Mouse (Mus musculus) layer of hippocampus, postnatal 25 days (tissue): ENCODE measurements around the gene Lrwd1. TPM values are rescaled to one million over a fixed set of nuclear protein-coding genes. Genes with fewer than 3 reads are reported as not detected.

ENCODE experiments used
- DNase-seq, 2 experiments: peaks; one replicate each; pipeline ENCODE4 v3.0.0; 2022; ENCODE audit warnings: mixed read lengths in 2 of 2, low spot score in 1 of 2; ENCODE audit errors: extremely low spot score in 1 of 2
- microRNA-seq, 2 experiments: library from miRNA; unstranded; fragments of <30 nt; microRNA quantifications; one replicate each; pipeline ENCODE4 v1.2.0; 2021
- total RNA-seq, 2 experiments: library from RNA; stranded (reverse); gene quantifications; 2 replicates each; pipeline ENCODE4 v1.2.3; 2021

Gene Lrwd1
- total RNA-seq, 2 experiments from 2014 or later: 11.9 to 15.9 TPM

DNA sequence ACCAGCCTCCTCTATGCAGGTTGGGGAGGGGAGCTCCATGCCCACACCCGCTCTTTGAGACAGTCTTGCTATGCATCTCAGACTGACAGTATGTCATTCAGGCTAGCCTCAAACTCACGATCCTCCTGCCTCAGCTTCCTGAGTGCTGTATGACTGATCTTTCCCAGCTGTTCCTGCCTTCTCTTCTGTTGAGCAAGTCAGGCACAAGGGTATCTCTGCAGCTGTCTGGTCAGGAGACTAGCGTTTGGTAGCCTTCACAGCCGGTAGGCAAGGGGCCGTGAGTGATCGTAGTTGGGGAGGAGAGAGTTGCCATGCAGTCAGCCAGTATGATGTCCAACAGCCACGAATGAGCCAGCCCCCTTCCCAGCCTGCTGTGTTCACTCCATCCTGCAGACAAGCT, 40.8 kb downstream of the Lrwd1 start:
- no peak for DNase-seq

DNA sequence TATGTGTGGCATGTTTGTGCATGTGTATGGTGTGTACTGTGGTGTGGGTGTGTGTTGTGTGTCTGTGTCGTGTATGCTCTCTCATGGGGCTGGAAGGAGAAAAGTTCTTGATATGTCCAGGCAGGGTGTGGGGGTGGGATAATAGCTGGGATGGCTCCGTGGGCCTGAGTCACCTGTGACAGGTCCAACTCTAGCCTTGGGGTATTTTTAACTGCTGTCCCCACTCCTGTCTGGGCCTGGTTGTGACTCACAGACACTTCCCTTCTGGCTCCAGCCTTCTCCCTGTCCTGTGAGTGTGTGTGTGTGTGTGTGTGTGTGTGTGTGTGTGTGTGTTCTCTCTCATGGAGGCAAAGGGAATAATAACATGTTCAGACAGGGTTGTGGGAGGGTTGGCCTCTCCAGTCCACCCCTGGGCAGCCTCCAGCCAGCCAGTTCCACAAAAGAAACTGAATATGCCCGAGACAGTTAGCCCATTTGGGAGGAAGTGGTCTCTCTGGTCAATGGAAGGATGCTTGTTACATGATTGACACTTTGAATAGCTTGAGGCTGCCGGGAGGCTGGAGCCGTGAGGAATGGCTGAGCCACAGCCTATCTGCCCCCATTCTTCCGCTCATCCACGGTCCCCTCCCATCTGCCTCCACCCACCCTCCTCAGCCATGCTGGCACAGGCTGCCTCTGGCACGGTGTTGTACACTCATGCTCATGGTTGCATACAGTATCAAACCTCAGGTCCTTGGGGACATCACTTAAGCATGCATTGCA, 41.4 kb downstream of the Lrwd1 start:
- no peak for DNase-seq

DNA sequence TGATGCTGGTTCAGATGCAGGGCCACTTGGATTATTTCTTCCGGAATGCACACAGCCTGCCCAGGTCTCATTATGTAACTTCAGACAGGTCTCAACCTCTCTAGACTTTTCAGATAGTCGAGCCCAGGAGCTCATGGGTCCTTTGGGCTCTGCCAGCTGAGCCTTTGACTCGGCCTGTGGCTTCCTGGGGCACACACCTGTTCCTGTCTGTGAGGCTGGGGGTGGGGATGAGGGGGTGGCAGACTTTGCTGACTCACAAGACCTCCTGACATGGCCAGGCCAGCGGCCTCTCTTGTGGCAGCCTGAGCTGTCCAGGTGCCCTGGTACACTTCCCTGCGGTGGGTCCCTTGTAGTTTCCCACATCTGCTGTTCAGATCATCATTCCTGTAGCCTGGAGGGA, 43.9 kb downstream of the Lrwd1 start:
- no peak for DNase-seq

DNA sequence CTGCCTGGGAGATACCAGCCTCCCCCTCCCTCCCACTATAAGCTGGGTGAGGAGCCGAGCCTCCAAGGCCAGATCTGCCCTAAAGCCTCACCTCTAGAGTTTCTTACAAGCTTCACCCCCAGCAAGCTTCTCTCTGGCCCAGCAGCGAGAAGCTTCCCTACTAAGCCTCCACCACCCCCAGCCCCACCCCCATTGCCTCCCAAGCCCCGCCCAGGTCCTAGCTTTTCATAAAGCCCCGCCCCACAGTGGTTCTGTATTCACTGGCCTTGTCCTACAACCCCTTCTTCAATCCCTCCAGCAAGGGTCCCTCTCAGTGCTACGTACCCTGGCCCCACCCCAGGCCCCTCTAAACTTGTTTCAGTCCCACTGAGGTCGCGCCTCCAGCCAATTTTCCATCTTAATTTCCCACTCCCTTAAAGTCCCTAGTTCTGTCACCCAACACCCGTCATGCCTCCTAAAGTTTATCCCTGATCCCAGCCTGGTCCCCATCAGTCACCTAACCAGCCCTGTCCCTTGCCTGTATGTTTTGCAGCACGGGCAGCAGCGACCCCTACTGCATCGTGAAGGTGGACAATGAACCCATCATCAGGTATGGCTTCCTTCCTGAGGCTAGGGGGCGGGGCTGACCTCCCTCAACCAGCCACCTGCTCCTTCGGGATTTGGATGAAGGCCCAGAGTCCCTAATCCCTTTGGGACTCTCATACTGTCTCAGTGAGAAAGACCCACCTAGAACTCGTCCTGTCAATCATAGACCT, 46.9 kb downstream of the Lrwd1 start:
- no peak for DNase-seq

DNA sequence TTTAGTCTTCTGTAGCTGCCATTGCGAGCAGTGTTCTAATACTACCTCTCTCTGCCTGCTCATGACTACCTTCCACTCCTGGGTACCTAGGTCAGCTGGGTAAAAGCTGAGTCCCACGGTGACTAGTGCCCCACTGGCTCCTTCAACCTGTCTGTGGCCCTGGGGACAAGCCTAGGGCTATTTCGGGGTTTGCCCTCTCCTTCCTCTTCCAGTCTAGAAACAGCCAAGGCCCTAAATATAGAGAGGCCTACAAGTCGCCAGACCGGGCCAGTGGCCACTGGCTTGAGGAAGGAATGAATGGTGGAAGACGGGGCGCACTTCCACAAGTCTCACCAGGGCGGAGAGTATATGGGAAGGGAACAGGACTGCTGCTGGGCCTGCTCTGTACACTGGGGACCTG, 49.6 kb downstream of the Lrwd1 start:
- no peak for DNase-seq

DNA sequence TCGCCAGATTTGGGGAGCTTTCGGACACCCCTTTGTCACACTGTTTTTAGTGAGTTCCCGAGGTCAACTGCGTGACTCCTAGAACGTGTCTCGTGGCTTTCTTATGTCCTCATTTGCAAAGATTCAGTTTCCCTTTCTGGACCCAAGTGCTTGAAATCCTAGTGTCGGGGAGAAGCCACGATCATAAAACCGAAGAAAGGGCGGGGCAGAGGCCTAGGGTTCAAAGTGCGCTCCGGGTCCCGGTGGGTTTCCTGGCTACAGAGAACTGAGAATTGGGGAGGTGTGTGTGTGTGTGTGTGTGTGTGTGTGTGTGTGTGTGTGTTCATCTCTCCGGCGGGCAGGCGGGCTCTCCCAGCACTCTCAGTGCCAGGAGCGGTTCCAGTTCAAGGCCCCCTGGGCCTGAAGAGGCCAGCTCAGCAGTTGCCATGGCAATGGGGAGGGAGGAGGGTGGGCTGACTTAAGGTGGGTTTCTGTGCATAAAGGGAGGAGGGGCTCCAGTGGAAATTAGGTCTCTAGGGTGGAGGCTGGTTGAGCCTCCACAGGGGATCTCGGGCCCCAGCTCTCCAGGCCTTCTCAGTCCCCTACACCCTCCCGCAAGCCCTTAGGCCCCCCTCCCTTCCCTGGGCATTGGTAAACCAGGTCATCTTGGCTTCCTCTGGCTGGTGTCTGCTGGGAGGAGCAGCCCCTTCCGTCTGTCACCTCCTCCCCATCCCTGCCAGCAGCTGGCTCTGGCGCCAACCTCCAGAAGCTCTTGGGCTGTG, 50.8 kb downstream of the Lrwd1 start:
- no peak for DNase-seq

DNA sequence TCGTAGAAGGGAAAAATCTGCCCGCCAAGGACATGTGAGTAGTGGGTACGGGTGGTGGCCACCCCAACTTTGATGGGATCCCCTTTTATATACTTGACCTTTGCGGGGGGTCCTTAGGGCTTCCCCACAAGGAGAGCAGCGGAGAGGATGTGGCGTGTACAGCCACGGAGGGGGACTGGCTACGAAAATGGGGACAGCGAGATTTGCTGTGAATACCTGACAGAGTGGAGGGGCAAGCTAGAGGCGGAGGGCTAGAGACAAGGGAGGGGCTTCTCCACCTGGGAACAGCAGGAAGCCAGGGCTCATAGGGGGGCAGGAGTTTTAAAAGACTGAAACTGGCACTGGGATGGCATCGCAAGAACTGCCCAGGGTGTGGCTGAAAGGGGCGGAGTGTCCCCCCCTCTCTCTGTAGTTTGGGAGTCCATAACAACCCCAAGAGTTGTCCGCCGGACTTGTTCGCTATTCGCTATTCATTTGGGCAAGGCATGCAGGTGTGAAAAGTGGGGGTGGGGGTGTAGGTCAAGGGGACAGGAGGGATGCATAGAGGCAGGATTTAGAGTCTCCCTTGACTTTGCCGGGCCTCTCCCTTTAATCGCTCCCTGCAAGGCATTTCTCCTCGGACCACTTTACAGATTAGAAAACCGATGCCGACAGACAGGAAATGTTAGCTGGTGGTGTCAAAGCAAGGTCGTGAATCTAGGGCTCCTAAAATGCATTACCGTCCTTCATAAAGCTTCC, 51.6 kb downstream of the Lrwd1 start:
- DNase-seq: no peak

DNA sequence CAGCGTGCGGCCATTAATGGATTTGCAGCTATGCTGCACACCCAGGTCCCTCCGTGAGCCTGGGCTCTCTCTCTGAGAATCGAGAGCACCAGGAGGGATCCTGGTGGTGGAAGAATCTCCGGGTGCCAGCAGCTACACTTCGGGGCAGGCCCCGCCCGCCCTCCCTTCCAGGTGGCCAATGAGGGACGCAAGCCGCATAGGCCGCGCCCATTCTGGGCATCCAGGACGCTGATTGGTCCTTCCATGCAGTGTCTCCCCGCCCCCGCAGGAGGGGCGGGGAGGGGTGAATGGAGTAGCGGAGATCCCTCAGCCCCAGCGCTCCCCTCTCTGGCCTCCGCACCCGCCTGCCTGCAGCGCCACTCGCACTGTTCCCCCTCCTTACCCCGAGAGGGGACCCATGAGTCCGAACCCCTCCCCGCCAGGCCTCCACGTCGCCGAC, 52.2 kb downstream of the Lrwd1 start, which contains the start of gene Rasa4:
Rasa4 (plus strand) TSS at position 248 of the 439 bp plus-strand sequence.
- peak; percentile 71 for DNase-seq

DNA sequence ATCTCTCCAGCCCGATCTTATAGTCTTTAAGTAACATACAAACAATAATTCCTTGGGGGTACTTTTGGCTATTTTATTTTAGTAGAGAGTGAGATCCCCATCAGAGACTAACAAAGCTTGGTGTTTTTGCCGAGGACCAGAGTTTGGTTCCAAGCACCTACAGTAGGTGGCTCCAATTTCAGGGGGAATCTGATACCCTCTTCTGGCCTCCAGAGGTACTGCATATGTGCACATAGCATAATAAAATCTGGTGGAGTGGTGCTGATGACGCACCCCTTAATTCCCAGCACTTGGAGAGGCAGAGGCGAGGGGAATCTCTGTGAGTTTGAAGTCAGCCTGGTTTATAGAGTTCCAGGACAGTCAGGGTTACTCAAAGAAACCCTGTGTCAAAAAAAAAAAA, 53.5 kb downstream of the Lrwd1 start:
- no peak for DNase-seq

DNA sequence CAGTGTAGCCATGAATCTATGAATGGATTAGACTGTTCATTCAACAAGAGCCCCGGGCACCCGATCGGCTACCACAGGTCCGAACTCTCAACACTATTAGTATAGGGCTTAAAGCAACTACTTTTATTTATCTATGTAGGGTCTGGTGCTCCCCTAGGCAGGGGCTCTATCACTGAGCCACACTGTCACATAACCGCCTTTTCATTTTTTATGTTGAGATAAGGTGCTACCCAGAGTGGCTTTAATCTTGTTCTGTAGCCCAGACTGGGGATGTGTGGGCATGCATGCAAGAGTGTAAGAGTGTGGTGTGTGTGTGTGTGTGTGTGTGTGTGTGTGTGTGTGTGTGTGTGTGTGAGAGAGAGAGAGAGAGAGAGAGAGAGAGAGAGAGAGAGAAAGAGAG, 57.7 kb downstream of the Lrwd1 start:
- no peak for DNase-seq

DNA sequence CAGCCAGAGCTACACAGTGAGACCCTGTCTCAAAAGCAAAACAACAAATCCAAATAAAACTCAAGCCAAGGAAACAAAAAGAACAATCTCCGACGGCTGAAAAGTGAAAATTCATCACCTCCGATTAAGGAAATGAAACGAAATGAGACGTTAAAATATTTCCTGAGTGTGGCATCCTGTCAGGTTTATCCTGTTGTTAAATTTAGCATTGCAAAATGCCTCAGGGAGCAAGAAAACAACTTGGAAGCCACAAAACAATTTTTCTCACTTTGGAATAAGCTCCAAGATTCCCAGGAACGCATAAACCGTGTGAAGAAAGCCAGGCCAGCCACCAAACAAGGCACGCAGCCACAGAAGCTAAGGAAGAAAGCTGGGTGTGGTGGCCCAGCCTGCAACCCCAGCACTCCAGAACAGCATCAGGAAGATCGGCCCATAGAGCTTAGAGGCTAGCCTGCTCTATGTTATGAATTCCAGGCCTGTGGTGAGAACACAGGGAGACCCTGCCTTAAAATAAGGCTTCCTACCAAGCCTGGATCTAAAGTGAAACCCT, 58.8 kb downstream of the Lrwd1 start:
- DNase-seq: no peak

DNA sequence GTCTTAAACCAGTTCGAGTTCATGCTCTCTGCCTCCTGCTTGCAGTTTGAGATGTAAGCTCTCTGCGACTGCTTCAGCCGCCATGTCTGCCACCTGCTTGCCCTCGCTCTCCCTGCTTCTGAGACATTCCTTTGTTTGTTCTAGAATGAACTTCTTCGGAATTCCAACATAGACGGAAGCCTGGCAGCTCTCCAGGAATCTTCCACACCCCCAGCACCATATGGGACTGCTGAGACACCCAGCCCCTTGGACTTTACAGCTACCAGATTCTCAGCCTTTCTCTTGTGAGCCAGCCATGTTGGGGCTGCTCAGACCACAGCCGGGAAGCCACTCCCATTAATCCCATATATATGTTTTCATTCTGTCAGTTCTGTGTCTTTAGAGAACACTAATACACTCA, 59.6 kb downstream of the Lrwd1 start:
- peak in 1 of 2 experiments; percentile 26 for DNase-seq

DNA sequence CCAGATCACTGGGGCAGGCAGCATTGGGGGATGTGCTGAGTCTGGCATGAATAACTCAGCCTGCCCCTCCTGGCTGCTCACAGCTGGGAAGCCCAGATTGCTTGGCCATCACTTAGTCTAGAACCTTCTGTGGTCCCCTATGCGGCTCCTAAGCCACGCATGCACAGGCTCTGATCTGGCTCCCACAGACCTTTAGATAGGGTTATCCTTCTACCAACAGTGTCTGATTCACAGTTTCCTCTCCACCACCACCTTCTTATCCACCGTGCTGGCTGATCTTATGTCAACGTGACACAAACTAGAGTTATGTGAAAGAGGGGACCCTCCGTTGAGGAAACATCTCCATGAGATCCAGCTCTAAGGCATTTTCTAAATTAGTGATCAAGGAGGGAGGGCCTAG, 60.8 kb downstream of the Lrwd1 start:
- no peak for DNase-seq

DNA sequence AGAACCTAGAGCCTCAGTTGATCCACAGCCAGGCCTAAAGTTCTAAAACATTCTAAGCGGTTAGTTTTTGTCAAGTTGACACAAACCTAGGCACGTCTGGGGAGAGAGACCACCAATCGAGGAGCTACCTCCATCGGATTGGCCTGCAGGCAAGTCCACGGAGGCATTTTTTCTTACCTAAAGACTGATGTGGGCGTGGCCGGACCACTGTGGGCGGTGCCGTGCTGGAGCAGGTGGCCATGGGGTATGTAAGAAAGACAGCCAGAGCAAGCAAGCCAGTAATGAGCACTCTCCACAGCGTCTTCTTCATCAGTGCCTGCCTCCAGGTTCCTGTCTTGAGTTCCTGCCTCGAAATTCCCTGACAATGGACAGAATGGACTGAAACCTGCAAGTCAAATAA, 62.3 kb downstream of the Lrwd1 start:
- DNase-seq: no peak

DNA sequence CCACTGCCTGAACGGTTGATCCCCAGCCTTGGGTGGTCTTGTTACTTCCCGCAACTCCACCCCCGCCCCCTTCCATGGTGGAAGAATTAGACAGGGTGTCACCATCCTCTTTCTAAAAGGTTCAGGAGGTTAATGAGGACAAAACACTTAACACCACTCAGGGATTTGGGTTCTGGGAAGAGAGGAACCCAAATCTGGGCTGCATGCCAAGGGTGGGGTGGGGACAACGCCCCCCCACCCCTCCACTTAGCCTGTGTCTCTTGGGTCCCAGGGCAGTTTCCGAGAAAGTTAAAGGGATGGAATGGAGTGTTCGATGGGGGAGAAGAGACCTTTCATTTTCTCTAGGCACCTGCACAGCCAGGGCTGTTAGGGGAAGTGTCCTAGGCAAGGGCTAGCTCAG, 62.8 kb downstream of the Lrwd1 start:
- no peak for DNase-seq

Small RNAs within 50 kb of the gene (microRNA-seq; reads per million reads assigned to microRNA genes)
- 0.20 to 0.55 reads per million in 2 experiments for gene Mir7035

Other genes with a start within 250 kb of the Lrwd1 start
- 10 to 100 TPM in 1 of 2 experiments, 1 to 10 TPM in 1; 7.7 to 14.4 TPM for gene Hspb1, start 248.2 kb downstream of the Lrwd1 start, total RNA-seq
- gene Ywhag, start 201.5 kb downstream of the Lrwd1 start, total RNA-seq: 1,000 to 10,000 TPM; 1,286 to 1,307 TPM
- gene Ssc4d, start 161.5 kb downstream of the Lrwd1 start, total RNA-seq: 1 to 10 TPM in 1 of 2 experiments, under 1 TPM in 1; 0.77 to 1.3 TPM
- gene Zp3, start 156.0 kb downstream of the Lrwd1 start, total RNA-seq: not detected
- 1 to 10 TPM; 7.8 to 8.2 TPM for gene Dtx2, start 141.3 kb downstream of the Lrwd1 start, total RNA-seq
- not detected for gene Upk3b, start 97.6 kb downstream of the Lrwd1 start, total RNA-seq
- not detected for gene Upk3bl, start 81.6 kb downstream of the Lrwd1 start, total RNA-seq
- gene Rasa4, start 52.2 kb downstream of the Lrwd1 start, total RNA-seq: 1 to 10 TPM; 2.5 to 3.4 TPM
- gene Polr2j, start 19.4 kb downstream of the Lrwd1 start, total RNA-seq: 10 to 100 TPM; 72.0 to 86.0 TPM
- 10 to 100 TPM; 10.1 to 12.0 TPM for gene Alkbh4, start 72 bp upstream of the Lrwd1 start, total RNA-seq
- gene Orai2, start 34.6 kb upstream of the Lrwd1 start, total RNA-seq: 100 to 1,000 TPM; 136 to 151 TPM
- gene Prkrip1, start 62.9 kb upstream of the Lrwd1 start, total RNA-seq: 10 to 100 TPM; 32.8 to 42.6 TPM
- gene Sh2b2, start 110.5 kb upstream of the Lrwd1 start, total RNA-seq: 1 to 10 TPM; 5.7 to 6.4 TPM